Mouse (Mus musculus) stomach, embryonic 14.5 days (tissue): ENCODE data around the gene Sdad1. TPM values are rescaled to one million over a fixed set of nuclear protein-coding genes. Genes with fewer than 3 reads are reported as not detected.
A peak's percentile ranks its signal among the peaks of the same experiment; 100 is the strongest.

Experiments used
- ATAC-seq: fragments of 200-750 bp; cut with Nextera tagmentation; 2 replicates; pipeline ENCODE4 v1.8.0; 2017; ENCODE audit warnings: low read depth, moderate TSS enrichment; ENCODE audit not compliant: insufficient number of reproducible peaks, insufficient read depth, low FRiP score
- H3K27ac ChIP-seq: fragments of 300-500 bp; sonication (generic); 2 replicates; pipeline ENCODE4 v1.5.1; 2014; ENCODE audit warnings: mild to moderate bottlenecking, low read length, moderate library complexity, mixed read lengths
- H3K27me3 ChIP-seq: fragments of 300-500 bp; sonication (generic); 2 replicates; pipeline ENCODE4 v1.6.1; 2014; ENCODE audit warnings: low read length, control low read depth, mixed read lengths; ENCODE audit not compliant: control insufficient read depth, insufficient read depth
- H3K36me3 ChIP-seq: fragments of 300-500 bp; sonication (generic); 2 replicates; pipeline ENCODE4 v1.6.1; 2014; ENCODE audit warnings: mild to moderate bottlenecking, control low read depth, low read length, moderate library complexity, mixed read lengths; ENCODE audit not compliant: control insufficient read depth, insufficient read depth
- H3K4me1 ChIP-seq: fragments of 300-500 bp; sonication (generic); 2 replicates; pipeline ENCODE4 v1.6.1; 2014; ENCODE audit warnings: low read length, control low read depth, mixed read lengths; ENCODE audit not compliant: control insufficient read depth, insufficient read depth
- H3K4me2 ChIP-seq: fragments of 300-500 bp; sonication (generic); replicated peaks from 2 replicates; pipeline ENCODE4 v1.6.1; 2014; ENCODE audit warnings: low read depth, low read length, control low read depth
- H3K4me3 ChIP-seq: fragments of 300-500 bp; sonication (generic); 2 replicates; pipeline ENCODE4 v1.5.1; 2014; ENCODE audit warnings: low read depth, low read length, control low read depth
- H3K9ac ChIP-seq: fragments of 300-500 bp; sonication (generic); replicated peaks from 2 replicates; pipeline ENCODE4 v1.6.1; 2014; ENCODE audit warnings: low read depth, mild to moderate bottlenecking, control low read depth, low read length, moderate library complexity, mixed read lengths
- H3K9me3 ChIP-seq: fragments of 300-500 bp; sonication (generic); 2 replicates; pipeline ENCODE4 v1.6.1; 2016; ENCODE audit warnings: low read depth, low read length, control low read depth; ENCODE audit not compliant: control insufficient read depth
- WGBS: fragments of 180-500 bp; shearing (Covaris S2); extraction: QIAGEN DNeasy Blood & Tissue Kit; methylation state at CpG from one replicate; pipeline ENCODE4 v1.1.7; 2014; 5-methylcytosine and 5-hydroxymethylcytosine counted together
- polyA plus RNA-seq: library from polyadenylated mRNA; unstranded; fragments of >200 nt; fragmentation: Nextera tagmentation; extraction: Ambion mirVana; gene quantifications from 2 replicates; pipeline ENCODE4 v1.2.1, GENCODE M21; 2014

The Sdad1 gene
- polyA plus RNA-seq, 1 experiment from 2014 or later: 56.0 TPM

GRCm38 (mm10) chr5:92263761-92264359 is 46.4 kb downstream of the Sdad1 start:
- no peaks in the 10 kb centered on the region for H3K36me3 ChIP-seq
- WGBS: 57% methylated on average over 4 of the region's 4 CpGs

GRCm38 (mm10) chr5:92262646-92263045 is 47.6 kb downstream of the Sdad1 start:
- Histone ChIP-seq H3K27ac (no peak overlapping the region), H3K9ac (no peak overlapping the region), H3K27me3 (no peaks in the 10 kb centered on the region), H3K9me3 (no peaks in the 10 kb centered on the region), H3K4me3 (no peak overlapping the region), H3K4me1 (0 out of 2 replicates have a peak, but pooled peaks cover 4% of the 10 kb centered on the region), H3K36me3 (no peaks in the 10 kb centered on the region), H3K4me2 (no peak overlapping the region)
- WGBS: 86% methylated on average over 8 of the region's 8 CpGs
- ATAC-seq: no peak

More at GRCm38 (mm10) chr5:92263761-92264359, 46.4 kb downstream of the Sdad1 start:
- Histone ChIP-seq H3K9ac (no peak overlapping the region), H3K4me2 (no peak overlapping the region), H3K27ac (no peak overlapping the region), H3K4me1 (0 out of 2 replicates have a peak, but pooled peaks cover 4% of the 10 kb centered on the region), H3K9me3 (no peaks in the 10 kb centered on the region), H3K4me3 (no peak overlapping the region), H3K27me3 (no peaks in the 10 kb centered on the region)
- peak; percentile 65; the same call in 1 of the 2 replicates for ATAC-seq

GRCm38 (mm10) chr5:92256218-92256617 is 54.1 kb downstream of the Sdad1 start, which contains the start of gene Ppef2:
Gene Ppef2 (minus strand): TSS chr5:92256278.
- Histone ChIP-seq H3K4me1 (0 out of 2 replicates have a peak, but pooled peaks cover 3% of the 10 kb centered on the region), H3K36me3 (no peaks in the 10 kb centered on the region), H3K27ac (no peak within 1 kb of the TSS), H3K4me2 (no peak within 1 kb of the TSS), H3K9ac (no peak within 1 kb of the TSS), H3K9me3 (no peaks in the 10 kb centered on the region), H3K27me3 (no peaks in the 10 kb centered on the region), H3K4me3 (no peak within 1 kb of the TSS)
- ATAC-seq: 0 out of 2 replicates have a peak, but pooled peaks have one; percentile 33
- 18% methylated on average over 6 of the region's 6 CpGs for WGBS

- Histone ChIP-seq H3K9ac (no peak overlapping the region), H3K9me3 (no peaks in the 10 kb centered on the region), H3K4me3 (no peak overlapping the region), H3K4me2 (no peak overlapping the region), H3K36me3 (no peaks in the 10 kb centered on the region), H3K4me1 (0 out of 2 replicates have a peak, but pooled peaks cover 3% of the 10 kb centered on the region), H3K27ac (no peak overlapping the region), H3K27me3 (no peaks in the 10 kb centered on the region)
- no peak; the same call in 1 of the 2 replicates for ATAC-seq
- 63% methylated on average over 6 of the region's 6 CpGs for WGBS
Observed at GRCm38 (mm10) chr5:92254476-92254875, 55.8 kb downstream of the Sdad1 start.

GRCm38 (mm10) chr5:92252797-92253343 is 57.4 kb downstream of the Sdad1 start:
- H3K9me3 ChIP-seq: no peaks in the 10 kb centered on the region
- ATAC-seq: no peak
- no peak overlapping the region for H3K9ac ChIP-seq
- 17% methylated on average over 18 of the region's 18 CpGs for WGBS
- no peak overlapping the region for H3K4me3 ChIP-seq
- 0 out of 2 replicates have a peak, but pooled peaks cover 3% of the 10 kb centered on the region for H3K4me1 ChIP-seq
- no peak overlapping the region for H3K27ac ChIP-seq
- H3K36me3 ChIP-seq: no peaks in the 10 kb centered on the region
- 0 out of 2 replicates have a peak overlapping the region, but pooled peaks have one; percentile 6 for H3K4me2 ChIP-seq
- H3K27me3 ChIP-seq: no peaks in the 10 kb centered on the region

GRCm38 (mm10) chr5:92252031-92252430 is 58.2 kb downstream of the Sdad1 start:
- H3K27ac ChIP-seq: no peak overlapping the region
- no peak overlapping the region for H3K4me3 ChIP-seq
- H3K4me2 ChIP-seq: no peak overlapping the region
- H3K36me3 ChIP-seq: no peaks in the 10 kb centered on the region
- H3K9me3 ChIP-seq: no peaks in the 10 kb centered on the region
- WGBS: 87% methylated on average over 6 of the region's 6 CpGs
- ATAC-seq: no peak
- H3K4me1 ChIP-seq: 0 out of 2 replicates have a peak, but pooled peaks cover 3% of the 10 kb centered on the region
- no peak overlapping the region for H3K9ac ChIP-seq
- H3K27me3 ChIP-seq: no peaks in the 10 kb centered on the region

- Histone ChIP-seq H3K4me2 (no peak overlapping the region), H3K9me3 (no peaks in the 10 kb centered on the region), H3K9ac (no peak overlapping the region), H3K4me1 (no peaks in the 10 kb centered on the region), H3K27me3 (no peaks in the 10 kb centered on the region), H3K4me3 (no peak overlapping the region), H3K36me3 (no peaks in the 10 kb centered on the region), H3K27ac (no peak overlapping the region)
- no peak for ATAC-seq
- WGBS: 86% methylated on average over 11 of the region's 11 CpGs
Observed at GRCm38 (mm10) chr5:92248614-92249013, 61.7 kb downstream of the Sdad1 start.

GRCm38 (mm10) chr5:92245483-92245882 is 64.8 kb downstream of the Sdad1 start:
- no peak overlapping the region for H3K27ac ChIP-seq
- H3K9me3 ChIP-seq: no peaks in the 10 kb centered on the region
- H3K9ac ChIP-seq: no peak overlapping the region
- H3K4me3 ChIP-seq: no peak overlapping the region
- ATAC-seq: no peak
- no peaks in the 10 kb centered on the region for H3K4me1 ChIP-seq
- H3K36me3 ChIP-seq: no peaks in the 10 kb centered on the region
- H3K4me2 ChIP-seq: no peak overlapping the region
- H3K27me3 ChIP-seq: no peaks in the 10 kb centered on the region
- WGBS: 87% methylated on average over 9 of the region's 9 CpGs
